Mouse (Mus musculus) megakaryocyte, embryonic 14.5 days (primary cell): ENCODE results near the gene Gdpd2. TPM values are rescaled to one million over a fixed set of nuclear protein-coding genes. Genes with fewer than 3 reads are reported as not detected.

ENCODE experiments used
- H3K27me3 ChIP-seq: replicated peaks from 2 replicates; pipeline ENCODE3; 2012; ENCODE audit warnings: inconsistent platforms
- H3K36me3 ChIP-seq: replicated peaks from 2 replicates; pipeline ENCODE3; 2012; ENCODE audit warnings: low read length, inconsistent platforms, mixed read lengths
- H3K4me1 ChIP-seq: 2 replicates; pipeline ENCODE4 v1.6.1; 2012; ENCODE audit warnings: inconsistent platforms
- H3K4me3 ChIP-seq: replicated peaks from 2 replicates; pipeline ENCODE3; 2012; ENCODE audit warnings: moderate library complexity, mild to moderate bottlenecking, inconsistent platforms
- H3K9me3 ChIP-seq: 2 replicates; pipeline ENCODE4 v1.6.1; 2012; ENCODE audit warnings: inconsistent platforms
- FLI1 ChIP-seq: IDR thresholded peaks from 2 replicates; pipeline ENCODE4 v1.6.1; 2012; ENCODE audit warnings: low read length, inconsistent platforms, mixed read lengths
- GATA1 ChIP-seq: IDR thresholded peaks from 3 replicates; pipeline ENCODE4 v1.6.1; 2012; ENCODE audit warnings: mixed read lengths, low read length, inconsistent platforms, borderline replicate concordance
- polyA plus RNA-seq: library from polyadenylated mRNA; stranded (reverse); fragments of >175 nt; gene quantifications from 2 replicates; pipeline ENCODE4 v1.2.3, GENCODE M21; 2012; ENCODE audit warnings: low replicate concordance; ENCODE audit not compliant: insufficient read depth

The Gdpd2 gene
- polyA plus RNA-seq, 1 experiment: not detected

DNA sequence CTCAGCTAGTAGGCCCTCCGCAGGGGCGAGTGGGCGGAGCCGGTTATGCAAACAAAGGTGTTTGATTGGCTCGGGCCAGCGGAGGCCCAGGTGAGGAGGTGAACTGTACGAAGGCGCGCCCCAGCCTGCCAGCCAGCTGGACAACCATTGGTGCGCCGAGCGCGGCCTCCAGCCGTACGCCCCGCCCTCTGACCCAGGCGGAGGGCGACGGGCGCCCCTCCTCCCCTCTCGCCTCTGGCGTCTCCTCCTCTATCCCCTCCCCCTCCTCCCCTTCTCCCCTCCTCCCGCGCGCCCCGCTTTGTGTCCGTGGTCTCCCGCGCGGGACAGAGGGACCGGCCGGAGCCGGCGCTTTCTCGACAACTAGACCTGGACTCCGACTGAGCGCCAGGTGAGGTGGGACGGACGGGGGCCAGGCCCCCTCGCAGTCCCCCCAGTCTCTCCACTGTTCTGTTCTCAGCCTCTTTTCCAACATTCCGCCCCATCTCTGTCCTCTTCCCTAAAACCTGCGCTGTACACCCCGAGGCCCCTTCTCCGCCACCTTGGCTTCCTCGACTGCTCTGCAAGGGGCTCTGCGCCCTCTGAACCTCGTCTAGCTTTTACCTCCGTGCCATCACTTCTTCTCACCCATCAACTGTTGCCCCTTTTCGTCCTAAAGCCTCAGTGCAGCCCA, 47.4 kb downstream of the Gdpd2 start:
- H3K27me3 ChIP-seq: peaks cover 17% of the 10 kb centered on the region
- TF ChIP-seq GATA1: no peak
- no peak for TF ChIP-seq FLI1
- H3K4me1 ChIP-seq: peaks cover 28% of the 10 kb centered on the region
- peak overlapping the region; percentile 92 for H3K4me3 ChIP-seq
- no peaks in the 10 kb centered on the region for H3K9me3 ChIP-seq
- H3K36me3 ChIP-seq: no peaks in the 10 kb centered on the region

GRCm38 (mm10) chrX:100777655-100778234, 48.1 kb downstream of the Gdpd2 start:
- H3K36me3 ChIP-seq: no peaks in the 10 kb centered on the region
- TF ChIP-seq FLI1 (no peak), GATA1 (no peak)
- peaks cover 30% of the 10 kb centered on the region for H3K4me1 ChIP-seq
- no peaks in the 10 kb centered on the region for H3K9me3 ChIP-seq
- H3K4me3 ChIP-seq: peak overlapping the region; percentile 92
- peaks cover 12% of the 10 kb centered on the region for H3K27me3 ChIP-seq

- H3K4me3 ChIP-seq: peak overlapping the region; percentile 92
- peaks cover 30% of the 10 kb centered on the region for H3K4me1 ChIP-seq
- no peaks in the 10 kb centered on the region for H3K36me3 ChIP-seq
- peaks cover 7% of the 10 kb centered on the region for H3K27me3 ChIP-seq
- no peaks in the 10 kb centered on the region for H3K9me3 ChIP-seq
- TF ChIP-seq GATA1: no peak
- TF ChIP-seq FLI1: no peak
Observed at GRCm38 (mm10) chrX:100778397-100778796, 48.7 kb downstream of the Gdpd2 start.

Other genes with a start within 250 kb of the Gdpd2 start
- 1.5 and 30.6 TPM in 2 replicates for gene Igbp1, start 235.6 kb upstream of the Gdpd2 start, polyA plus RNA-seq
- gene Dgat2l6, start 205.0 kb upstream of the Gdpd2 start, polyA plus RNA-seq: not detected in 2 replicates
- not detected in 2 replicates for gene Awat1, start 157.6 kb upstream of the Gdpd2 start, polyA plus RNA-seq
- gene P2ry4, start 135.0 kb upstream of the Gdpd2 start, polyA plus RNA-seq: not detected in 2 replicates
- not detected in 2 replicates for gene Arr3, start 124.4 kb upstream of the Gdpd2 start, polyA plus RNA-seq
- 1.2 TPM in 1 of 2 replicates, not detected in the other for gene Kif4, start 104.1 kb upstream of the Gdpd2 start, polyA plus RNA-seq
- 3.9 and 16.7 TPM in 2 replicates for gene Pdzd11, start 103.3 kb upstream of the Gdpd2 start, polyA plus RNA-seq
- gene Dlg3, start 37.8 kb downstream of the Gdpd2 start, polyA plus RNA-seq: 1.6 and 9.7 TPM in 2 replicates